In genomic region chr4:63508232-63508631, GRCm38 (mm10) we compare ENCODE assay signal across 8 mouse cellular contexts. TPM values are rescaled to one million over a fixed set of nuclear protein-coding genes. Genes with fewer than 3 reads are reported as not detected.
DNase-seq lines count a peak whose midpoint lies in the region; ATAC-seq and TF ChIP-seq lines count a peak whose summit lies in the region.

No protein-coding gene starts in this region.

- DNase-seq in cerebellum, adult 11 months: peak; percentile 48
- peak; percentile 81 to 93 for DNase-seq in adrenal gland, adult (ENCODE audit: inconsistent age in 2 of 2, low spot score in 1 of 2)
- peak; percentile 66 to 80 for DNase-seq in gastrocnemius, postnatal 4 days (ENCODE audit: low spot score in 2 of 2)
- peak; percentile 54 to 82 for DNase-seq in layer of hippocampus, postnatal 25 days (ENCODE audit: extremely low spot score in 1 of 2, low spot score in 1 of 2)
- peak; percentile 74 for DNase-seq in mesoderm, embryonic 11.5 days (ENCODE audit: low read depth, low spot score)
- DNase-seq in spleen, postnatal 10 days (ENCODE audit: low spot score in 2 of 2): peak; percentile 66 to 89

- no peak overlapping the region for H3K4me3 ChIP-seq in cortical plate, adult 2 months (ENCODE audit: insufficient read depth, low read length)

- TF ChIP-seq POLR2A in cortical plate, adult 2 months (IDR thresholded peaks at IDR 0.05; ENCODE audit: extremely low read depth, insufficient read depth, low read length): no peak

- no peaks in the 10 kb centered on the region for H3K4me1 ChIP-seq in cortical plate, adult 2 months (ENCODE audit: control insufficient read depth, insufficient read depth, low read length)

- no peak for ATAC-seq in cerebellum, adult (ENCODE audit: insufficient number of reproducible peaks, low FRiP score, low TSS enrichment)

- peak; percentile 47 for TF ChIP-seq CTCF in cortical plate, adult 2 months (IDR thresholded peaks at IDR 0.05; ENCODE audit: extremely low read depth, insufficient read depth, low read length)

- no peak overlapping the region for H3K27ac ChIP-seq in cortical plate, adult 2 months (ENCODE audit: insufficient read depth, low read length)

RNA-seq across cellular contexts. Expression of gene Whrn, which starts 12.4 kb away (rescaled TPM):
- polyA plus RNA-seq in cortical plate, adult 2 months (2012; rRNA removed): 56.2 and 57.5 TPM in 2 replicates
- total RNA-seq in gastrocnemius, postnatal 4 days (2021): 1 to 10 TPM; 4.3 to 5.3 TPM
- total RNA-seq in layer of hippocampus, postnatal 25 days (2021): 10 to 100 TPM; 17.7 to 27.3 TPM

RNA-seq across cellular contexts. Expression of gene Atp6v1g1, which starts 36.3 kb away (rescaled TPM):
- 123 and 124 TPM in 2 replicates for polyA plus RNA-seq in cortical plate, adult 2 months (2012; rRNA removed)
- 100 to 1,000 TPM; 224 to 226 TPM for total RNA-seq in gastrocnemius, postnatal 4 days (2021)
- total RNA-seq in layer of hippocampus, postnatal 25 days (2021): 100 to 1,000 TPM; 116 to 143 TPM

RNA-seq across cellular contexts. Expression of gene Tmem268, which starts 50.3 kb away (rescaled TPM):
- polyA plus RNA-seq in cortical plate, adult 2 months (2012; rRNA removed): 11.4 and 13.9 TPM in 2 replicates
- total RNA-seq in gastrocnemius, postnatal 4 days (2021): 1 to 10 TPM; 7.0 TPM
- total RNA-seq in layer of hippocampus, postnatal 25 days (2021): 1 to 10 TPM; 6.9 to 9.8 TPM
